8 mouse cellular contexts compared by ENCODE assay signal in the genomic region with DNA sequence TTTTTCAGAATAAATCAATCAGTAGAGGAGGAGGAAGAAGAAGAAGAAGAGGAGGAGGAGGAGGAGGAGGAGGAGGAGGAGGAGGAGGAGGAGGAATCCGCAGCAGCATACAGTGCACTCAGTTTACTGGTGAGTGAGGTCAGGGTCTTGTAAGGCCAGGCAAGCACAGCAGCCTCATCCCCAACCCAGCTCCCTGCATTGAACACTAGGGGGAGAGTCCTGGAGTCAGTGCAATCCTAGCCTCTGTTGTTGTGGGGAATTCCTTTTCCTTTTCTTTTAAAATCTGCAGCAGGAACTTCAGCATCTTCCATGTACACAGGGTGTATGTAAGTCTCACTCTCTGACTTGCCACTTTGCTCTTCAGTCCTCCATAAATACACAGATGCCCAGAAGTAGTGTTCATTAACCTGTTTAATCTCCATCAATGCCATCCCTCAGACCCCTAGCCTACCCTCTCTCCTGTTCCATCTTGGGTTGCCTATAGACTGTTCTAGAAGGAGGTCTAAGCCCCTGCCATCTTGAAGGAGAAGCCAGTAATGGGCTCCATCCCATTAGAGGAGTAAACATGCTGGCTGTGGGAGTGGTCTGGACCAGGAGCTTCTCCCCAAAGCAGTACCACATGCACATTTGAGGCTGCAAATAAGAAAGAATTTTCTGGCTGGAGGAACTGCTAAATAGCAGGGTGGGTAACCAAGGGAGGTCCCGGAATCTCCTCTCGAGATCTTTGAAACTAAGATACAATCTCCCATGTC.
DNase-seq lines count a peak whose midpoint lies in the region; ATAC-seq and TF ChIP-seq lines count a peak whose summit lies in the region.

No protein-coding gene starts in this region.

- H3K4me1 ChIP-seq in thymus, adult 2 months (replicated peaks; ENCODE audit: control insufficient read depth, insufficient read depth, low read length), result peaks cover 2% of the 10 kb centered on the region; the same call in 1 of the 2 replicates
- H3K4me1 ChIP-seq in embryonic facial prominence, embryonic 11.5 days (ENCODE audit: control insufficient read depth, insufficient read depth, low read length), result peaks cover 7% of the 10 kb centered on the region; the same call in 1 of the 2 replicates
- peaks cover 29% of the 10 kb centered on the region for H3K4me1 ChIP-seq in hindbrain, embryonic 10.5 days (replicated peaks)
- no peaks in the 10 kb centered on the region; the same call in 1 of the 2 replicates for H3K4me1 ChIP-seq in liver, adult 2 months (ENCODE audit: control insufficient read depth, insufficient read depth, low read length)

- no peak overlapping the region for H3K27ac ChIP-seq in thymus, adult 2 months (ENCODE audit: control insufficient read depth, insufficient read depth, low read length)
- 0 out of 2 replicates have a peak overlapping the region, but pooled peaks have one; percentile 31 for H3K27ac ChIP-seq in embryonic facial prominence, embryonic 11.5 days (replicated peaks; ENCODE audit: low read depth, low read length)
- H3K27ac ChIP-seq in hindbrain, embryonic 10.5 days, result peak overlapping the region; percentile 75
- no peak overlapping the region for H3K27ac ChIP-seq in liver, adult 2 months (replicated peaks; ENCODE audit: insufficient read depth, low read depth, low read length)

- H3K9ac ChIP-seq in embryonic facial prominence, embryonic 11.5 days (replicated peaks; ENCODE audit: low read length), result no peak overlapping the region
- H3K9ac ChIP-seq in liver, adult 2 months (ENCODE audit: low read depth, low read length), result no peak overlapping the region

- no peak overlapping the region for H3K4me3 ChIP-seq in thymus, adult 2 months (ENCODE audit: control insufficient read depth, insufficient read depth, low read length)
- H3K4me3 ChIP-seq in embryonic facial prominence, embryonic 11.5 days (ENCODE audit: low read depth, low read length), result no peak overlapping the region
- no peak overlapping the region for H3K4me3 ChIP-seq in hindbrain, embryonic 10.5 days
- H3K4me3 ChIP-seq in liver, adult 2 months (ENCODE audit: insufficient read depth, low read depth, low read length), result no peak overlapping the region

- ATAC-seq in embryonic facial prominence, embryonic 11.5 days (replicated peaks; ENCODE audit: insufficient number of reproducible peaks, low FRiP score, low TSS enrichment, low read depth), result peak; percentile 74

- H3K79me2 ChIP-seq in liver, adult 2 months (ENCODE audit: control insufficient read depth, insufficient read depth, low read length), result no peaks in the 10 kb centered on the region

- H3K36me3 ChIP-seq in thymus, adult 2 months (ENCODE audit: control insufficient read depth, insufficient read depth, low read length), result no peaks in the 10 kb centered on the region
- no peaks in the 10 kb centered on the region for H3K36me3 ChIP-seq in embryonic facial prominence, embryonic 11.5 days (replicated peaks; ENCODE audit: control insufficient read depth, insufficient read depth, low read depth, low read length)
- H3K36me3 ChIP-seq in hindbrain, embryonic 10.5 days, result no peaks in the 10 kb centered on the region
- no peaks in the 10 kb centered on the region for H3K36me3 ChIP-seq in liver, adult 2 months (ENCODE audit: control insufficient read depth, insufficient read depth, low read length)

- 81% methylated on average over 3 of the region's 3 CpGs for WGBS in thymus, adult 2 months
- 19% methylated on average over 3 of the region's 3 CpGs for WGBS in embryonic facial prominence, embryonic 11.5 days
- WGBS in hindbrain, embryonic 10.5 days, result 40% methylated on average over 3 of the region's 3 CpGs
- 47% methylated on average over 3 of the region's 3 CpGs for WGBS in liver, adult 2 months

- no peak for TF ChIP-seq CTCF in thymus, adult 2 months (IDR thresholded peaks at IDR 0.05; ENCODE audit: borderline replicate concordance, control insufficient read depth, extremely low read depth, insufficient read depth, low read length, poor library complexity)
- TF ChIP-seq CTCF in liver, adult 2 months (IDR thresholded peaks at IDR 0.05; ENCODE audit: low read depth, low read length), result peak; percentile 55

- H3K9me3 ChIP-seq in embryonic facial prominence, embryonic 11.5 days (replicated peaks; ENCODE audit: control insufficient read depth, low read length), result no peaks in the 10 kb centered on the region
- no peaks in the 10 kb centered on the region for H3K9me3 ChIP-seq in hindbrain, embryonic 10.5 days

- DNase-seq in thymus, adult 2 months, result peak; percentile 9
- DNase-seq in thymus, postnatal 0 days (ENCODE audit: low spot score), result no peak
- peak; percentile 54 for DNase-seq in embryonic facial prominence, embryonic 11.5 days (ENCODE audit: low spot score)
- peak; percentile 50 for DNase-seq in hindbrain, embryonic 10.5 days (ENCODE audit: low spot score)
- no peak for DNase-seq in liver, adult 2 months (ENCODE audit: extremely low read depth, low read depth, low spot score)
- peak; percentile 21 for DNase-seq in skeletal muscle tissue, adult 2 months (ENCODE audit: low read depth, low spot score)
- no peak for DNase-seq in urinary bladder, postnatal 4 days (ENCODE audit: low spot score in 2 of 2)
- DNase-seq in layer of hippocampus, postnatal 10 days (ENCODE audit: low spot score in 2 of 2), result no peak

- no peak for TF ChIP-seq POLR2A in thymus, adult 2 months (IDR thresholded peaks at IDR 0.05; ENCODE audit: control insufficient read depth, extremely low read depth, insufficient read depth, low read length, poor library complexity)
- TF ChIP-seq POLR2A in liver, adult 2 months (IDR thresholded peaks at IDR 0.05; ENCODE audit: extremely low read depth, insufficient read depth, low read length), result no peak

- no peaks in the 10 kb centered on the region for H3K27me3 ChIP-seq in thymus, adult 2 months (ENCODE audit: control insufficient read depth, insufficient read depth, low read length)
- no peaks in the 10 kb centered on the region for H3K27me3 ChIP-seq in embryonic facial prominence, embryonic 11.5 days (ENCODE audit: control insufficient read depth, insufficient read depth, low read length)
- no peaks in the 10 kb centered on the region for H3K27me3 ChIP-seq in hindbrain, embryonic 10.5 days (ENCODE audit: insufficient read depth, poor library complexity, severe bottlenecking)
- H3K27me3 ChIP-seq in liver, adult 2 months (ENCODE audit: control insufficient read depth, insufficient read depth, low read length), result no peaks in the 10 kb centered on the region

- H3K4me2 ChIP-seq in embryonic facial prominence, embryonic 11.5 days (ENCODE audit: low read depth, low read length), result no peak overlapping the region

Comparison
In these comparisons a context has a peak if more than half of its experiments do, and no peak if none do; other contexts are left out.
1. DNase-seq: peak in thymus, adult 2 months (single experiment), embryonic facial prominence, embryonic 11.5 days (single experiment), hindbrain, embryonic 10.5 days (single experiment) and skeletal muscle tissue, adult 2 months (single experiment); none in thymus, postnatal 0 days (single experiment), liver, adult 2 months (single experiment), urinary bladder, postnatal 4 days (0 of 2) and layer of hippocampus, postnatal 10 days (0 of 2).
2. H3K27ac ChIP-seq: peak in embryonic facial prominence, embryonic 11.5 days (single experiment) and hindbrain, embryonic 10.5 days (single experiment); none in thymus, adult 2 months (single experiment) and liver, adult 2 months (single experiment).